Comparison of ENCODE assay signal across 21 mouse cellular contexts in the genomic region with DNA sequence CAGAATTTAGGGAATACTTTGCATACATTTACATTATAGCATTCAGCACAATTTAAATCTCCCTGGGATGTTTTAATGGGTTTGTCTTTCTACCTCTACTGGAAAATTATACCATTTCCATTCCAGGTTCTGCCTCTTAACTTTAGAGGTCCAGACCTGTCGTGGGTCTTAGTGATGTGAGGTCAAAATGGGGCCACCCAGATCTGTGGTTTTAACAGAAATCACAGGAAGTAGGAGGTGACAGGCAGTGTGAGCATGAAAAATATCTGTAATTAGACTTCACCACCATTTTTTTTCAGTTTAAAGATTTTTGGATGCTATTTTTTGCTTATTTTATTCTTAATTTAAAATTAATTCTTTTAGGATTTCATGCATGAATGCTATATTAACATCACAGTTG.
DNase-seq lines count a peak whose midpoint lies in the region; ATAC-seq lines count a peak whose summit lies in the region.
"Had no signal": no experiment of that assay in that cellular context is flagged by ENCODE, and none has a peak within 500 bp of the region (broad histone marks: within the 10 kb centered on the region; RNA-seq: fewer than 3 reads in every experiment).

No protein-coding gene starts in this region.

- ATAC-seq in CD4-positive, CD25-positive, alpha-beta regulatory T cell, adult 4 months: peak; percentile 40
- no peak for ATAC-seq in forebrain, embryonic 16.5 days
- ATAC-seq: forebrain, embryonic 13.5 days; forebrain, embryonic 15.5 days had no signal

- H3K27ac ChIP-seq in forebrain, embryonic 16.5 days (ENCODE audit: low read length): no peak overlapping the region
- H3K27ac ChIP-seq: embryonic facial prominence, embryonic 10.5 days; embryonic facial prominence, embryonic 12.5 days; forebrain, embryonic 13.5 days; forebrain, embryonic 15.5 days had no signal

- H3K4me2 ChIP-seq in forebrain, embryonic 16.5 days (ENCODE audit: low read length): no peak overlapping the region
- H3K4me2 ChIP-seq: embryonic facial prominence, embryonic 12.5 days; forebrain, embryonic 13.5 days; forebrain, embryonic 15.5 days had no signal

- 68% methylated on average over 1 of the region's 1 CpGs for WGBS in forebrain, embryonic 16.5 days

- H3K27me3 ChIP-seq in forebrain, embryonic 16.5 days (replicated peaks; ENCODE audit: control insufficient read depth, insufficient read depth, low read length): no peaks in the 10 kb centered on the region
- H3K27me3 ChIP-seq: embryonic facial prominence, embryonic 12.5 days; forebrain, embryonic 13.5 days; forebrain, embryonic 15.5 days had no signal

- no peaks in the 10 kb centered on the region for H3K36me3 ChIP-seq in forebrain, embryonic 16.5 days (ENCODE audit: control insufficient read depth, insufficient read depth)
- H3K36me3 ChIP-seq: embryonic facial prominence, embryonic 10.5 days; embryonic facial prominence, embryonic 12.5 days; forebrain, embryonic 15.5 days had no signal

- no peak overlapping the region for H3K9ac ChIP-seq in forebrain, embryonic 16.5 days (replicated peaks; ENCODE audit: low read depth, low read length)
- H3K9ac ChIP-seq: embryonic facial prominence, embryonic 12.5 days; forebrain, embryonic 13.5 days; forebrain, embryonic 15.5 days had no signal

- H3K4me1 ChIP-seq in forebrain, embryonic 16.5 days (replicated peaks; ENCODE audit: control insufficient read depth, insufficient read depth, low read length): no peaks in the 10 kb centered on the region
- H3K4me1 ChIP-seq: embryonic facial prominence, embryonic 10.5 days; embryonic facial prominence, embryonic 12.5 days; forebrain, embryonic 15.5 days had no signal

- H3K9me3 ChIP-seq in forebrain, embryonic 16.5 days (ENCODE audit: control insufficient read depth, low read length): no peaks in the 10 kb centered on the region
- H3K9me3 ChIP-seq: embryonic facial prominence, embryonic 10.5 days; embryonic facial prominence, embryonic 12.5 days; forebrain, embryonic 13.5 days; forebrain, embryonic 15.5 days had no signal

- no peak overlapping the region for H3K4me3 ChIP-seq in forebrain, embryonic 16.5 days (replicated peaks; ENCODE audit: low read length)
- H3K4me3 ChIP-seq: embryonic facial prominence, embryonic 10.5 days; embryonic facial prominence, embryonic 12.5 days; forebrain, embryonic 13.5 days; forebrain, embryonic 15.5 days had no signal

- peak; percentile 26 to 32 for DNase-seq in spleen, postnatal 36 days (ENCODE audit: low spot score in 2 of 2)
- DNase-seq in spleen, adult 12 weeks (ENCODE audit: low spot score): no peak
- peak; percentile 57 for DNase-seq in MEL-GATA-1-ER (ENCODE audit: extremely low read depth, low read depth)
- peak; percentile 27 to 39 for DNase-seq in natural killer cell, adult 2 months (ENCODE audit: low spot score in 2 of 2)
- DNase-seq in left cerebral cortex, adult 11 months (ENCODE audit: low spot score): no peak
- DNase-seq in cerebellum, postnatal 4 days (ENCODE audit: low spot score in 2 of 2): no peak
- DNase-seq: adrenal gland, adult 2 months; adrenal gland, postnatal 10 days; adrenal gland, postnatal 25 days; cerebellum, adult 11 months; cerebellum, adult 18-20 months; cerebellum, adult 8-10 months; cerebellum, postnatal 10 days; cerebellum, postnatal 25 days; embryo, embryonic 11 days had no signal

Comparison
In these comparisons a context has a peak if more than half of its experiments do, and no peak if none do; other contexts are left out.
1. DNase-seq: peak in spleen, postnatal 36 days (2 of 2), MEL-GATA-1-ER (single experiment) and natural killer cell, adult 2 months (2 of 2); none in spleen, adult 12 weeks (single experiment), left cerebral cortex, adult 11 months (single experiment) and cerebellum, postnatal 4 days (0 of 2).